Mouse (Mus musculus): ENCODE data around the gene Slc38a1. TPM values are rescaled to one million over a fixed set of nuclear protein-coding genes. Genes with fewer than 3 reads are reported as not detected.
A peak's percentile ranks its signal among the peaks of the same experiment; 100 is the strongest.

The Slc38a1 gene
- polyA plus RNA-seq, 1 experiment from 2014 or later: 46.1 TPM

DNA sequence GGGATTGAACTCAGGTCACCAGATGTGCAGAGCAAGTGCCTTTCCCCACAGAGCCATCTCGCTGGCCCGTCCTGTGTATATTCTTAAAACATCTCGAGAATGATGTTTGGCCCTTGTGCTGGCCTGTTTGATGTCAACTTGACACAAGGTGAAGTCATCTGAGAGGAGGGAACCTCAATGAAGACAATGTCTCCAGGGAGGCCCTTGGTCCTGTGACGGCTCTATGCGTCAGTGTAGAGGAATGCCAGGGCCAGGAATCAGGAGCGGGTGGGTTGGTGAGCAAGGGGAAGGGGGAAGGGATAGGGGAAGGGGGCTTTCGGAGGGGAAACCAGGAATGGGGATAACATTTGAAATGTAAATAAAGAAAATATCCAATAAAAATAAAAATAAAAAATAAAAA, 25.2 kb downstream of the Slc38a1 start:
- DNase-seq (ENCODE audit: low spot score) (no peak), ATAC-seq (ENCODE audit: low read depth) (no peak)
- H3K9me3 ChIP-seq (ENCODE audit: control insufficient read depth, low read length): peaks cover 28% of the 10 kb centered on the region
- no peaks in the 10 kb centered on the region for H3K4me1 ChIP-seq (ENCODE audit: control insufficient read depth, insufficient read depth, low read length)
- H3K4me2 ChIP-seq (ENCODE audit: low read depth, low read length): no peak overlapping the region
- 85% methylated on average over 7 of the region's 7 CpGs for WGBS
- no peaks in the 10 kb centered on the region for H3K27me3 ChIP-seq (replicated peaks; ENCODE audit: control insufficient read depth, insufficient read depth, low read length)
- no peak overlapping the region for H3K9ac ChIP-seq (ENCODE audit: low read depth, low read length)
- H3K36me3 ChIP-seq (ENCODE audit: control insufficient read depth, insufficient read depth, low read length): peaks cover 83% of the 10 kb centered on the region
- no peak overlapping the region for H3K27ac ChIP-seq (replicated peaks; ENCODE audit: low read depth, low read length)
- no peak overlapping the region for H3K4me3 ChIP-seq (ENCODE audit: low read depth, low read length)

DNA sequence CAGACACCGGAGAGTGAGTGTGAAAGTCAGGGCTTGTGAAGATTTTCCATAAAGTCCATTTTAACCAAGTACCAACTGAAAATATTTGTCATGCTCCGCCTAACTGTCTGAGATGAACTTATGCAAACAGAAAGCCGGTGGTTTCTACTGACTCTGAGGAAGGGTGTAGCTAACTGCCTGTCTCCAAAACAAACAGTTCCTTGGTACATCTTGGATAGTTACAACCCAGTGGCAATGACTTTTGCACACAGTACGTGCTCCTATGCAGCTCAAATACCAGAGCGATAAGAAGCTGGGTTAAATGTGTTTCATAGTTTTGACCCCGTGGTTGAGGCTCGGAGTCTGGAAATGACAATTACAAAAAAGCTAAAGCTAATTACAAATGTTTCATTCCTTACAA, 34.0 kb downstream of the Slc38a1 start:
- ATAC-seq (ENCODE audit: low read depth): no peak
- no peak overlapping the region for H3K4me3 ChIP-seq (ENCODE audit: low read depth, low read length)
- no peak overlapping the region for H3K4me2 ChIP-seq (ENCODE audit: low read depth, low read length)
- no peak overlapping the region for H3K9ac ChIP-seq (ENCODE audit: low read depth, low read length)
- no peak for DNase-seq (ENCODE audit: low spot score)
- peaks cover 10% of the 10 kb centered on the region for H3K4me1 ChIP-seq (ENCODE audit: control insufficient read depth, insufficient read depth, low read length)
- 0 out of 2 replicates have a peak, but pooled peaks cover 1% of the 10 kb centered on the region for H3K9me3 ChIP-seq (ENCODE audit: control insufficient read depth, low read length)
- no peak overlapping the region for H3K27ac ChIP-seq (replicated peaks; ENCODE audit: low read depth, low read length)
- WGBS: 79% methylated on average over 7 of the region's 7 CpGs
- H3K36me3 ChIP-seq (ENCODE audit: control insufficient read depth, insufficient read depth, low read length): peaks cover 60% of the 10 kb centered on the region
- no peaks in the 10 kb centered on the region for H3K27me3 ChIP-seq (replicated peaks; ENCODE audit: control insufficient read depth, insufficient read depth, low read length)

DNA sequence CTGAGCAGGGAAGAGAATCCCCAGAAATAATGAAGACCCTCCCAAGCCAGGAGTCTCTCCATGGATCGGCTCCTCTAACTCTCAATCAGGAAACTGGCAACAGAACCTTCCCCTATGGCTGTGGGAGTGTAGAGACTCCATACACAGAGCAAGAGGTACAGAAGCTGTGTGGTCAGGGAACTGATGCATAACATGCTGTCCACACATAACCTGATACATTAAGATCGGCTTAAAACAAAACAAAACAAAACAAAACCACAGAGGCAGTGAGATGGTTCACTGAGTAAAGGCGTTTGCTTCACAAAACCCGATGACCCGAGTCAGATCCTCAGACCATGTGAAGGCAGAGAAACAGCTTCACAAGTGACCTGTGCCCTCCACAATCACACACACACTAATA, 35.3 kb downstream of the Slc38a1 start:
- Histone ChIP-seq H3K36me3 (ENCODE audit: control insufficient read depth, insufficient read depth, low read length) (peaks cover 47% of the 10 kb centered on the region), H3K9me3 (ENCODE audit: control insufficient read depth, low read length) (no peaks in the 10 kb centered on the region), H3K4me1 (ENCODE audit: control insufficient read depth, insufficient read depth, low read length) (peaks cover 10% of the 10 kb centered on the region), H3K9ac (ENCODE audit: low read depth, low read length) (no peak overlapping the region), H3K27me3 (replicated peaks; ENCODE audit: control insufficient read depth, insufficient read depth, low read length) (no peaks in the 10 kb centered on the region), H3K4me2 (ENCODE audit: low read depth, low read length) (no peak overlapping the region), H3K4me3 (ENCODE audit: low read depth, low read length) (no peak overlapping the region), H3K27ac (replicated peaks; ENCODE audit: low read depth, low read length) (no peak overlapping the region)
- DNase-seq (ENCODE audit: low spot score): no peak
- no peak for ATAC-seq (ENCODE audit: low read depth)
- 85% methylated on average over 5 of the region's 5 CpGs for WGBS

DNA sequence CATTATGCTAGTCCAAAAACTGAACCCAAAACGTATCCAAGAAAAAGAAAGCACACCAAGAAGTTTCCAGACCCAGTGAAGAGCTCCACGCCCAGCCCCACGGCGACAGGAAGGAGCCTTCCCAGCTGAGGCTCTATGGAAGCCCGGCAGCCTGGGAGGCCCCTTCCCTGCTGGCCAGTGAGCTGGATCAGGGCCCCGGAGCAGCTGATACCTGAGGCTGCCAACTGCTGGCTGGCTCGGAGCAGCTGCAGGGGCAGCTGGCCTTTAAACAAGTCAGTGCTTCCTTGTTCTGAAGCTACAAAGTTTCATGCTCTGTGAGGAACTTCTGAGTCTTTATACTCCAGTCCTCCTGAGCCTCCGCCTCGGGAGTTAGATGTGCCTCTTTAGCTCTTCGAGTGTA, 38.4 kb downstream of the Slc38a1 start:
- peaks cover 36% of the 10 kb centered on the region; the same call in 1 of the 2 replicates for H3K36me3 ChIP-seq (ENCODE audit: control insufficient read depth, insufficient read depth, low read length)
- H3K9me3 ChIP-seq (ENCODE audit: control insufficient read depth, low read length): no peaks in the 10 kb centered on the region
- no peaks in the 10 kb centered on the region for H3K27me3 ChIP-seq (replicated peaks; ENCODE audit: control insufficient read depth, insufficient read depth, low read length)
- DNase-seq (ENCODE audit: low spot score) (peak; percentile 86), ATAC-seq (ENCODE audit: low read depth) (peak; percentile 87)
- peaks cover 10% of the 10 kb centered on the region for H3K4me1 ChIP-seq (ENCODE audit: control insufficient read depth, insufficient read depth, low read length)
- H3K4me2 ChIP-seq (ENCODE audit: low read depth, low read length): no peak overlapping the region
- H3K9ac ChIP-seq (ENCODE audit: low read depth, low read length): no peak overlapping the region
- WGBS: 62% methylated on average over 9 of the region's 10 CpGs
- peak overlapping the region; percentile 17 for H3K27ac ChIP-seq (replicated peaks; ENCODE audit: low read depth, low read length)
- no peak overlapping the region for H3K4me3 ChIP-seq (ENCODE audit: low read depth, low read length)

DNA sequence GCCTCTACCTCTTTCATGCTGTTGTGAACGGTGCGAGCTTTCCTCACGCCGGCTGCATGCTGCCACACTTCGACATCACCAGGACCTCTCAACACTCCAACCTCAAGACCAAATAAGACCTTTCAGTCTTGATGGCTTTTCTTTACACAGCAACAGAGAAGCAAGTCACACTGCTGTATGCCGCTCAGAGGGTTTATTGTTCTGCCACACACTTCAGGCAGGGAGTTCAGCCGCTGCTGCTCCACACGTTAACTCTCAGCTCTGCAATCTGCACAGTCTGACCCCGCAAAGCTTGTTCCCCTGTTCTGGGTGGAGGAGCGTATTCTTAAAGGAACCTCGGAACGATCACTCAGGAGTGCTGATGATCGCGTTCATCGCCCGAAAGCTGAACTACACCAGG, 40.7 kb downstream of the Slc38a1 start:
- 83% methylated on average over 16 of the region's 16 CpGs for WGBS
- H3K36me3 ChIP-seq (ENCODE audit: control insufficient read depth, insufficient read depth, low read length): peaks cover 25% of the 10 kb centered on the region; the same call in 1 of the 2 replicates
- H3K27ac ChIP-seq (replicated peaks; ENCODE audit: low read depth, low read length): no peak overlapping the region

DNA sequence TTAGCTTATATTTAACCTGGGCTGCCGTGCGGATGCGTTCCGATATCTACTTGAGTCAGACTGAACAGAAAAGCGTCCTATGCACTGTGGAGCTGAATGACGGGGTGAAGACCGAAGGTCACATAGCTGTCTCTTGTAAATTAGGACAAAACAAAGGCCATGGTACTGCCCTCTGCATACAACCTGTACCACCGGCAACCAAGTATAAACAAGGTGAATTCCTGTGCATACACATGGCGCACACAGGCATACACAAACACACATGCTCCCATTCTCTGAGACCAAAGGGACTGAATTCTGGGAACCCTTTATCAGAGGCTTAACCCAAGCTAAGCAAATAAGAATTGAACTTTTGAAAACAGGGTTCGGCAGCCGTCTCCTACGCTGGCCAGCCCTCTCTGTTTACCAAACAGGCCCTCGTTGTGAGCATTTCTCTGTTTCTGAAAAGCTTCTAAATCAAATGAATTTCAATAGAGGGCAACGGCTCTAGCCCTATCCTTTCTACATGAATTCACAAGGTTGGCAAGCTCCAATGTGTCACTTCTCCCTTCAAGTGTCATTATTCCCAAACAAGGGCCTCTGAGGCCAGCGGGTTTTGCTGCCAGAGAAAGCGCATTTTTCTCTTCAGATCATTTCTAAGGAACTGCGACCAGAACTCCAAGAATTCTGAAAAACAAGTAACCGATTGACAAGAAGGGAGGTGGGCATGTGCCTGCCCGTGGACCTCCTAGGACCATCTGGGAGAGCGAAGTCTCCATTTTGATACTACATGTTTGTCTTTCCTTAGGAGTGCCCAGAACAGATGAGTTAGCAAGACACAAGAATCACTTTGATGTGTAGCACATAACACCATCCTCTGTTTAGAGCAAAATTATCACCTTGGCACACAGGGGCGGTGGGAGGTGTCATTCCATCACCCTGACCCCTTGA, 42.6 kb downstream of the Slc38a1 start:
- no peak for ATAC-seq (ENCODE audit: low read depth)
- peaks cover 16% of the 10 kb centered on the region; the same call in 1 of the 2 replicates for H3K36me3 ChIP-seq (ENCODE audit: control insufficient read depth, insufficient read depth, low read length)
- no peak overlapping the region for H3K4me2 ChIP-seq (ENCODE audit: low read depth, low read length)
- no peak overlapping the region for H3K4me3 ChIP-seq (ENCODE audit: low read depth, low read length)
- 89% methylated on average over 21 of the region's 21 CpGs for WGBS
- H3K4me1 ChIP-seq (ENCODE audit: control insufficient read depth, insufficient read depth, low read length): peaks cover 9% of the 10 kb centered on the region
- no peak overlapping the region for H3K9ac ChIP-seq (ENCODE audit: low read depth, low read length)
- H3K9me3 ChIP-seq (ENCODE audit: control insufficient read depth, low read length): no peaks in the 10 kb centered on the region
- H3K27me3 ChIP-seq (replicated peaks; ENCODE audit: control insufficient read depth, insufficient read depth, low read length): no peaks in the 10 kb centered on the region
- H3K27ac ChIP-seq (replicated peaks; ENCODE audit: low read depth, low read length): no peak overlapping the region
- DNase-seq (ENCODE audit: low spot score): no peak

More for the DNA sequence above, 40.7 kb downstream of the Slc38a1 start:
- H3K27me3 ChIP-seq (replicated peaks; ENCODE audit: control insufficient read depth, insufficient read depth, low read length): no peaks in the 10 kb centered on the region
- no peak overlapping the region for H3K4me2 ChIP-seq (ENCODE audit: low read depth, low read length)
- ATAC-seq (ENCODE audit: low read depth): no peak
- no peak for DNase-seq (ENCODE audit: low spot score)
- H3K4me1 ChIP-seq (ENCODE audit: control insufficient read depth, insufficient read depth, low read length): peaks cover 10% of the 10 kb centered on the region
- no peaks in the 10 kb centered on the region for H3K9me3 ChIP-seq (ENCODE audit: control insufficient read depth, low read length)
- no peak overlapping the region for H3K4me3 ChIP-seq (ENCODE audit: low read depth, low read length)
- no peak overlapping the region for H3K9ac ChIP-seq (ENCODE audit: low read depth, low read length)

DNA sequence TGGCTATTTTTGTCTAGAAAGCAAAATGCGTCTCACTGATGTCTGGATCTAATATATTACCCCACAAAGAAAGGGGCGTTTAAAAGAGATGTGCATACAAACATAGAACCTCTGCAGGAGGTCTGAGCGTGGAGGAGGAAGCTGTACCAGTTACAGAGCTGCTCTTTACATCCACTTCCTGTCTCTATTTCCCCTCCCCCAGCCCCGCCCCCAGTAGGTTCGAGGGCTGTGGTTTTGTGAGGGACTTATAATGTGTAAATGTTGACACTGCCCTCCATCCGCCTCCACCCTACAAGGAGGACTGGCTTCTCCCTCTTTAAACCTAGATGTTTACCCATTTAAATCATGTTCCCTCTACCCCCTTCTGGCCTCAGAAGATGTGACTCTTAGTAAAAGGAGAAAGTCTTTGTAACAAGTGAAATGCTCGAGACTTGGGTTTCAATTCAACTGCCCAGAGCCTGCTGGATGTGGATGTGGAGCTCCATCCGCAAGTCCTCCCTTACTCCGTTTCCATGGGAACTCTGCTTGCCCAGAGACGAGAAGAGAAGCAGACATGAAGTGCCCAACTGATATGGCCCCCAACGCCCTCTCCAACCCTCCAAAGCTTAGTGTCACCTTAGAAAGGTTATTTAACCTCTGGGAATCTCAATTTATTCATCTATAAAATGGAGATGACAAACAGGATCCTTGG, 43.7 kb downstream of the Slc38a1 start:
- no peaks in the 10 kb centered on the region for H3K9me3 ChIP-seq (ENCODE audit: control insufficient read depth, low read length)
- DNase-seq (ENCODE audit: low spot score) (no peak), ATAC-seq (ENCODE audit: low read depth) (no peak)
- H3K9ac ChIP-seq (ENCODE audit: low read depth, low read length): no peak overlapping the region
- H3K4me2 ChIP-seq (ENCODE audit: low read depth, low read length): no peak overlapping the region
- H3K4me3 ChIP-seq (ENCODE audit: low read depth, low read length): no peak overlapping the region
- H3K27me3 ChIP-seq (replicated peaks; ENCODE audit: control insufficient read depth, insufficient read depth, low read length): no peaks in the 10 kb centered on the region
- H3K27ac ChIP-seq (replicated peaks; ENCODE audit: low read depth, low read length): no peak overlapping the region
- WGBS: 63% methylated on average over 11 of the region's 11 CpGs
- no peaks in the 10 kb centered on the region; the same call in 1 of the 2 replicates for H3K4me1 ChIP-seq (ENCODE audit: control insufficient read depth, insufficient read depth, low read length)
- H3K36me3 ChIP-seq (ENCODE audit: control insufficient read depth, insufficient read depth, low read length): peaks cover 16% of the 10 kb centered on the region; the same call in 1 of the 2 replicates

DNA sequence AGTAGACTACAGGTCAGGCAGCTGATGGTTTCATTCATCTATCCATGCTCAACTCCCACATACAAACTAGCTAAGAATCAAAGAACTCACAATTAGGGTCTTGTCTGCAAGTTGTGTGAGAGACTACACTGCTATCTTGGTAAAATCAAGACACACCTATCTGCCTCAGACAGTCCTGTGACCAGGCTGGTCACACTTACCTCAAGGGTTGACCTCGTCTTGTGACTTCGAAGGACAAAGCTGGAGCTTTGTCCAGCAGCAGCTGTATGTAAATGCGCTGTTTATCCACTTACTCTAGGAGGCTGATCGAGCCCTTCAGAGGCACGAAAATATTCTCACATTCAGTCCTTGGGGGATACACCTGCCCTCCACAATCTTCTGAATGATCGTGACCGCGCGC, 45.6 kb downstream of the Slc38a1 start:
- WGBS: 91% methylated on average over 9 of the region's 9 CpGs
- H3K4me3 ChIP-seq (ENCODE audit: low read depth, low read length): no peak overlapping the region
- H3K9ac ChIP-seq (ENCODE audit: low read depth, low read length): no peak overlapping the region
- ATAC-seq (ENCODE audit: low read depth) (no peak), DNase-seq (ENCODE audit: low spot score) (no peak)
- H3K4me2 ChIP-seq (ENCODE audit: low read depth, low read length): no peak overlapping the region
- H3K4me1 ChIP-seq (ENCODE audit: control insufficient read depth, insufficient read depth, low read length): peaks cover 5% of the 10 kb centered on the region
- no peaks in the 10 kb centered on the region for H3K27me3 ChIP-seq (replicated peaks; ENCODE audit: control insufficient read depth, insufficient read depth, low read length)
- H3K36me3 ChIP-seq (ENCODE audit: control insufficient read depth, insufficient read depth, low read length): peaks cover 16% of the 10 kb centered on the region; the same call in 1 of the 2 replicates
- no peaks in the 10 kb centered on the region for H3K9me3 ChIP-seq (ENCODE audit: control insufficient read depth, low read length)
- no peak overlapping the region for H3K27ac ChIP-seq (replicated peaks; ENCODE audit: low read depth, low read length)
